Mouse (Mus musculus) lung, adult 2 months (tissue): ENCODE data around the gene B4galt5.

Experiments used
- CTCF ChIP-seq: fragments of 200-500 bp; IDR thresholded peaks from 2 replicates; pipeline ENCODE4 v1.5.1; 2011; ENCODE audit warnings: mild to moderate bottlenecking, low read length, control low read depth; ENCODE audit not compliant: insufficient read depth
- POLR2A ChIP-seq: fragments of 200-500 bp; IDR thresholded peaks from 2 replicates; pipeline ENCODE4 v1.6.1; 2011; ENCODE audit warnings: low read depth, mild to moderate bottlenecking, control low read depth, low read length, borderline replicate concordance; ENCODE audit errors: extremely low read depth

DNA sequence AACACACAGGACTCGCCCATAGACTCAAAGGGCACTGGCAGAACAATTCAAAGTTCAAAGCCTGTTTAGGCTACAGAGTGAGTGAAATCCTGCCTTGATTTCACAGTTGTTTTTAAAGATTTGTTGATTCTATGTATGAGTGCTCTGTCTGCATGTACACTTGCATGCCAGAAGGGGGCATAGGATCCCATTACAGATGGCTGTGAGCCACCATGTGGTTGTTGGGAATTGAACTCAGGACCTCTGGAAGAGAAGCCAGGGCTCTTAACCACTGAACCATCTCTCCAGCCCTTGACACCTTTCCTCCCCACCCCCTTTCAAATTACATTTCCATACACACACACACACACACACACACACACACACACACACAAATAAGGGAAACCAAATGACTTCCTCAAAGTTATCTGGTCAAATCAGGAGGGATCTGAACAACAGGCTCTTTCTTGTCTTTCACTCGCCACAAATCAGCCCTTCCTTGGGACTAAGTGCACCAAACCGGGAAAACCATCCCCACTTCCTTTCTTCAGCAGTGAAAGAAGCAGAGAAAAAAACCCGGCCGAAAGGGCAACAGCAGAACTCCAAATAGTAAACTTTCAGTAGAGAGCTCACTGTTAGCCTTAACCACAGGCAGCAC is 4.0 kb downstream of the B4galt5 start:
- TF ChIP-seq CTCF (no peak), POLR2A (no peak)
